Mouse (Mus musculus): Measurements from ENCODE around the gene Hpse2.
A peak's percentile ranks its signal among the peaks of the same experiment; 100 is the strongest.
"Not testable (repeated sequence)": the region's sequence is repeated elsewhere in the genome, so short reads cannot be mapped to it uniquely, and the experiment has no call there.

Hpse2 gene

DNA sequence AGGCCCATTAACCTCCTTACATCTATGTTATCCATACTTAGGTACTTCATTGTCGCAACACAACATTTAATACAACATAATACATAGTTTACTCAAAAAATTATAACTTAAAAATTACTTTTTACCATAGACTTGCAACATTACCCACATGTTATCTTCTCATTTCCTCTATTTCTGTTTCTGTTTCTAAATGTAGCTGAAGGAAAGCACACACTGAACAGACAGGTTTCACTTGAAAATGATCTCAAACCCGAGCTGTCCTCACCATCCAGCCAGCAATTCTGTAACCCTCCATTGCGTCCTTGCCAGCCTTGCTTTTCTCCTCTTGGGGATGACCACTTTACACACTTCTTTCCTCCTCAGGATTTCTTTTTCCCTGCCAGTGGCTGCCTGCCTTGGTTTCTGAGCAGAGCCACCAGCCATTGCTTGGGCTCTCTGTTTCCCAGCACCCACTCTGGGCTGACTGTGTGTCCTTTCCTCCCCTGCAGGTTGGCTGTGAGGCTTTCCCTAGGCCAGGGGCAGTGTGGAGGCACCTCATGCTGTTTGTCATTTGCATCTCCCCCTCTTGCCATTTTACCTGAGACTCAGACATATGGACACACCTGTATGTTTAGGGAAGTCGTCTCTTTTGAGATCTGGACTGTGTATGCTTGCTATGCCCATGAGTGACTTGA lies 548.4 kb downstream of the Hpse2 start:
- no peak for DNase-seq

DNA sequence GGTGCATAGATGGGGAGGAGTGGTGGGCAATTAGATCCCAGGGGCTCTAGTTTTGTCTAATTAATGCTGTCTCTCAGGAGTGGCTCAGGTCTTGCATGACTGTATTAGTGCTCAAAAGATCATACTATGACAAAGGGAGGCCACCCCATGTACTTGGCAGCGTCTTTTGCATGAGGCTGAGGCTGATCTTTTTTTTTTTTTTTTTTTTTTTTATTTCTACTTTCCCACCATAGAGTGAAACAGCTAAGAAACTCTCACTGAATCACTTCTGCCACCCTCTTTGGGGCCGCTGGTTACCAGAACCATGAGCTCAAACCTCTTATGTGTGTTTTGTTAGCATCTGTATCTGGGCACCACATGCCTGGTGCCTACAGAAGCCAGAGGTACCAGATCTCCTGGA lies 549.0 kb downstream of the Hpse2 start:
- DNase-seq = no peak

DNA sequence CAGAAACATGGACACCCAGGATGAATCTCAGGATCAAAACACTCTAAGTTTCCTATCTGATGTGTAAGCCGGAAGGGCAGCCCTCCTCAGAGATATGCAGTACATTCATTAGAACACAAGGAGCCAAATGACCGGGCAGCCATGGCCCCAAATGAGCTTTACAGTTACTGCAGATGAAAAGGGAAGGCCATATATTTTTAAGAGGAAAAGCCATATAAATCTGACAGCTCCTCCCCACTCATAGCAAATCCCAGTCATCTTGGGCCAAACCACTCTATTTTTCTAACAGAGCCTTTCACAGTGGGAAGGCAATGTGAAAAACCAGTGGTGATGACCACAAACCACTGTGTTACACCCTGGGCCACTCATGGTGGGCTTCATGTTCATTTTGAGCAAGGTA lies 549.9 kb downstream of the Hpse2 start:
- peak; percentile 26 to 49 for DNase-seq

DNA sequence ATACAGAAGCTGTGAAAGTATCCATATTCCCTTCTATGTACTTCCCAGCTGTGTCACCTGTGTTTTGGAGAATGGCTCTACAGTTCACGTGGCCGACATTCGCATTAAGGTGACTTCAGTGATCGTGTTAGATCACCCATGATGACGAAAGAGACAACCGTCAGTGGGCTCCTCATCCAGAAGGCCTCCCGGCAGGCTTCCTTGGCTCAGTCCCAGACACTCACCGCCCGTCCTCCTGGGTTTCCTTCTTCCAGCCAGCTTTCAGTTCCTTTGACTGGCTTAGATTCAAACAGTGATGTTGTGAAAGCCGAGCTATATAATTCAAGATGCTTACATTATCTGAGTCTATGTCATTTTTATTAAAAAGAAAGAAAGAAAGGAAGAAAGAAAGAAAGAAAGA lies 550.6 kb downstream of the Hpse2 start:
- no peak for DNase-seq

DNA sequence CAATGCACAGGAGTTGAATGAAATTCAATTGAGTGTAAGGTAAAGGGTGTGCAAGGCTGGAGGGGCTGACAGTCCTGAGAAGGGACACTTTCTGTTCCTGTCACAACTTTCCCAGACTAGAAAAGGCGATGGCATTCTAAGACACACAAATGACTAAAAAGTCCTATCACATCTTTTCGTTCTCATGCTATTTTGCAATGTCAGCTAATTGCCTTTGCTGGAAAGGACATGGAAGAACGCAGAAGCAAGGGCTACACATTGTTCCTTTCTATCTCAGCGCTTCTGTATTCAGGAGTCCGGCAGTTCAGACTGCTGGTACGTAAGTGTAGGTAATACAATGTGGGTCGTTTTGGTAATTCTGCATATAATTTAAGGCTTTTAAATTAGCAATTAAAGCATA lies 555.0 kb downstream of the Hpse2 start:
- no peak for DNase-seq

DNA sequence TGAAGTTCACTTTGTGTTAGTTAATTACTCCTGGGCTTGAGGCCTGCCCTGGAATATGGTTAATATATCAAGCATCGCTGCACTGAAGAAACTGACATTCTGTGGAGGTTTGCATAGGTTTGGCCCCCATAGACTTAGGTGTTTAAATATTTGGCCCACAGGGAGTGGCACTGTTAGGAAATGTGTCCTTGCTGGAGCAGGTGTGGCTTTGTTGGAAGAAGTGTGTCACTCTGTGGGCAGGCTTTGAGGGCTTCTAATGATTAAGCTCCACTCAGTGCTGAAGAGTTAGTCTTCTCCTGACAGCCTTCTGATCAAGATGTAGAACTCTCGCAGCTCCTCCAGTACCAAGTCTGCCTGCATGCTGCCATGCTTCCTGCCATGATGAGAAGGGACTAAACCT lies 555.9 kb downstream of the Hpse2 start:
- DNase-seq = no peak

DNA sequence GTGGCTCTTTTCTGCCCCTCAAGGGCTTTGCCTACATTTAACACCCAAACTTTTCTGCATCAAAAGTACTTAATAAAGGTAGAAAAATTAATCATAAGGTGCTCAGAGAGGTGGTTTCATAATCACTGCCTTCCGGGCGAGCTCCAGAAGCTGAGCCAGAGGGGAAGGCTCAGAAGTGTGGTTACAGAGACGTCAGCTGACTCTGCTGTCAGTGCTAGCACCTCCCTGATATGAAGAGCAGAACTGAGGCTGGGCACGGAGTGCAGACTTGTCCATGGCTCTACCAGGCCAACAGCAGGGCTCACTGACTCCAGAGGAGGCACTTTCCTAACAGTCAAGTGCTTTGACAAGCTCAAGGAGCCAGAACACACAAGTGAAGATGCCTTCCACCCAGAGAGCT lies 559.0 kb downstream of the Hpse2 start:
- no peak for DNase-seq

DNA sequence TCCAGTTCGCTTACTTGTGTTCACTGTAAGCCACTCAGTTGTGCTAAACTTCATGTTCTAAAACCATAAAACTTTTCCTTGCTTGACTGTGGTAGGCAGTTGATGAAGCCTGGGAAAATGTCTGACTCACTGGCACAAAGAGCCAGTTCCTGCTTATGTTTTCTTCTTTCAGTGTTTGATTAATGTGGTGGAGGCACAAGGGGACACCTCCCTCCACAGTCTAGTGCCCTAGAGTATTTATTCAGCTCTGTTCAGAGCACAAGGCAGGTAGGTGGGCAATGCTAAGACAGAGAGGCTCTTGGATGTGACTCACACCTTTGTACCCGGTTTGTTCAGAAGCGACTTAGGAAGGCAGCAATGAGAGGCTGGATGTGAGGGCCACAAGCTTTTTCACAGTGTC lies 560.3 kb downstream of the Hpse2 start:
- DNase-seq = no peak

DNA sequence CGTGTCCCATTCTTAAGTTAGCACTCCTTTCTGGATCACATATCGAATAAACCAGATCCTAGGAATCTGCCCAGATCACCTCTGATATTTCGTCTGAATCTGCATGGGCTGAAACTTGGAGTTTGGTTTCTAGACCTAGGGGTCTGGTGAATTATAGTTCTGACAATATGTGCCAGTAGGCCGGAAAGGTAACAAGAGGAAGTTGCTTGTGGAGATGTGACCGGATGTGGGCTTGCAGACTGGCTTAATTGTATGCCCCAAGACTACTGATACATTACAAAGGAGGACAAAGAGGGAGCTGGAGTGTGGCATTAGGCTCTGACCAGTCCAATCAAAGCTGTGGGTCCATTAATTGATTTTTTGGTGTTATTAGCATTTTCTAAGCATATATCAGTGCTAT lies 568.0 kb downstream of the Hpse2 start:
- no peak for DNase-seq

DNA sequence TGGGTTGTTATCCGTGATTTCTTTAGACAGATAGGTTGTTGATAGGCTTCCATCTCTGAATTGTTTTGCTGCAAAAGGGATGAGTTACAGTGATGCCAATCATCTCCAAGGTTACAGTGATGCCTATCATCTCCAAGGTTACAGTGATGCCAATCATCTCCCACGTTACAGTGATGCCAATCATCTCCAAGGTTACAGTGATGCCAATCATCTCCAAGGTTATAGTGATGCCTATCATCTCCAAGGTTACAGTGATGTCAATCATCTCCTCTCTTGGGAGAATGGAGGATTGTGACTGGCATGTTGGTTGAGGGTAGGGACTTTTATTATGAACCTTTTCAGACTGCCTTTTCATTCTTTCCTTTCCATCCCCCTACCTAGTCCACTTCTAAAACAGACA lies 570.4 kb downstream of the Hpse2 start:
- no peak for DNase-seq

DNA sequence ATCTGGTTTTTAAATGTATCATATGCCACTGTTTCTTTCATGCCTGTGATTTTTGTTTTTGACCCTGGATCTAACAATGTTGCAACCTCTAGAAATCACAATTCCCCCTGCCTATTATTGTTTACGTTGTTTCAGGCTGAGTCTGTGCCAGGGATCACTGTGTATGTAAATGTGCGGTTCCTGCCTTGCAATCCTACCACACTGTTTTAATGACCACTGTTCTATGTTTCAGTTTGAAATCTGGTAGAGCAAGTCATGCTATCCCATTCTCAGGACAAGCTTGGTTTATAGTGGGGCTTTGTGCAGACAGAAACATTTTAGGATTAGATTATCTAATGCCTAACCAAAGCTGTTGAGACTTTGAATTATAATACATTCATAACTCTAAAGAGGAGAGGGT lies 571.9 kb downstream of the Hpse2 start:
- no peak for DNase-seq

DNA sequence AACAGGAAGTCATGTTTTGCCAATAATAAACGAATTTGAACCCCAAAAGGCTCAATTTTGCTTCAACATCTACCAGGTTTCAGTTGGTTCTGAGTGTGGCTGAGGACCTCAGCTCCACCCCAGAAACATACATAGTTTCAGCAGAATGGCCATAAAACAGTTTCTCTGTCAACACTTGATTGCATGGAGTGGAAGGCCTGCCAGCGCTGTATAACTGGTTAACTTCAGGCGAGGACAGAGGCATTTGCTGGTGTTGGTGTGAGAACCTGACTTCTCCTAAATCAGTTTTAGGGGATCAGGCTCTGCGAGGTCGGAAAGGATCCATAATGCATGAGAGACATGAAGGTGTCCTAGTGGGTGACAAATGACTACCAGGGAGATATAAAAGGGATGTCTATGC lies 578.0 kb downstream of the Hpse2 start:
- no peak for DNase-seq

DNA sequence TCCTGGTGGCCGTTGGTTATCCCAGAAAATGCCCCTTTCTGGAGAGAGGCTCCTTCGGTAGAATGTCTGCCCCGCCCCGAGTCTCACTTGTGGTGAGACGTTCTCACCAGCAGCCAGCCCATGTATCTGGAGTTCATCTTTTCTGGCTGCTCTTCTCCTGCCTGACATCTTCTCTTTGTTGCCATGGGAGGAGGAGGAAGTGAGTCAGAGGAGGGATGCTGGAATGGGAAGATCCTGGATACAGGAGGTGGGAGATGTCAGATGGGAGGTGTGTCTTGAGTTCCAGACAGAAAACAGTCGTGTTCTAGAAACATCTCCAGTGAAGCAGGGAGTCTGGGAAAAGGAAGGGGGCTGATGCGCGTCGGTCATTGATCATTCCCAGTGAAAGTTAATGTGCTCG lies 578.7 kb downstream of the Hpse2 start:
- DNase-seq = no peak

DNA sequence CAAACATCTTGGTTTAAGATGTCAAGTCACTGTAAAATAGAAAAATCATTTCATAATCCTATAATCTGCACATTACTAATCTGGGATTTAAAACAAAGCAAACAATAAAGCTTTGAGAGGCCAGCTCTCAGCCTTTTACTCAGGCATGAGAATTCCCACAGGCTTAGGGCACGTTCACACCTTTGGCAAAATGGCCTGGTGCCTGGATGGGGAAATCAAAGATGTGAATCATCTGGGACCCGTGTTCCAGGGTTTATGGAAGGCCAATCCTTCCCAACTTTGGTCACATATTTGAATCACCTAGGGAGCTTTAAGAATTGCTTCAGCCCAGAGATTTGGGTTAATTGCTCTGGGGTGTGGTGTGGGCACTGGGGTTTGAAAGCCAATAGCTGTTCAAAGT lies 590.3 kb downstream of the Hpse2 start:
- DNase-seq = no peak

DNA sequence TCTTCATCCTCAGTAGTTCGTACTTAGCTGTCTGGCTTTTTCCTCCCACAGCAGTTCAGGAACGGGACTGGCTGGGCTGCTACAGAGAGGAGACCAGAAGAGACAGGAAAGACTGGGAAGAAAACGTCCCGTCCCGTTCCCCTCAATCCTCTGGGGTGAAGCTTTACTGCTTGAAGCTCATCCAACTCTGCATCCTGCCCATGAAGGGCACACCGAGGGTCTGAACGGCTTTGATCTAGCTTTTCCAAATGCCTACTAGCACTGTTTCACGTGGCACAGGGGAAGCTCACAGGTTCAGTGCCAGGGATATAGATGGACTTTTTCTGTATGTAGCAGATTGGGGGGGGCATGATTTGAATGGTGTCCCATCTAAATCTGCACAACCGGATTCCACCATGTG lies 592.4 kb downstream of the Hpse2 start:
- peak in 1 of 2 experiments; percentile 27 for DNase-seq

DNA sequence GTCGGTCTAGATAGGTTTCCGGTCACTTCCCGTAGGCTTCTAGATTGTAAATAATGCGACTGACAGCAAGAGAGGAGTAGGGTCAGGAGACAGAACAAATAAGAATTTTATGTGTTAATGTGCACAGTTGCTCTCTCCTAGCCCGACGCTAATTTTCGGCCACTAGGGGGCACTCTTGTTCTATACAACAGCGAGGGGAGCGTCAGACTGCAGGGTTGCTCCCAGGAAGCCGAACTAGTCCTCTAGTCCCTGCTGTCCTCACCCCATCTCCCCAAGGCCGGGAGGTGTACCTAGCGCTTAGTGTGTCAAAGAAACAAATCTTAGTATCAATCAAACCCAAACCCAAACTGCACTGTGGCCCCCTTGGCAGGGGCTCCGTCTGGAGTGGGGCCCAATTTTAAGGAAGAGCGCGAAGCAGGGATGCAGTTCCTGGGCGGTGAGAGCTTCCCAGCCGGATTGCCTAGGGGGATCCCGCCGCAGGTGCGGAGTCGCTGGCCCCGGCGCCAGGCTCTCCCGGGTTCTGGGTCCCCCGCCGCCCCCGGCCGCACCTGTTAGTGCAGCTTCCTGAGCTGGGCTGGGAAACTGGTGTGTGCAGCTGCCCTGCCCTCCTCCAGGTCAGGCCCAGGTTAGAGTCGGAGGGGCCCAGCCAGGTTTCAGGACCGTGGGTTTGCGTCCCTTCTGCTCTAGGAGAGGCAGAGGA lies 593.1 kb downstream of the Hpse2 start:
- DNase-seq = peak; percentile 93 to 94

DNA sequence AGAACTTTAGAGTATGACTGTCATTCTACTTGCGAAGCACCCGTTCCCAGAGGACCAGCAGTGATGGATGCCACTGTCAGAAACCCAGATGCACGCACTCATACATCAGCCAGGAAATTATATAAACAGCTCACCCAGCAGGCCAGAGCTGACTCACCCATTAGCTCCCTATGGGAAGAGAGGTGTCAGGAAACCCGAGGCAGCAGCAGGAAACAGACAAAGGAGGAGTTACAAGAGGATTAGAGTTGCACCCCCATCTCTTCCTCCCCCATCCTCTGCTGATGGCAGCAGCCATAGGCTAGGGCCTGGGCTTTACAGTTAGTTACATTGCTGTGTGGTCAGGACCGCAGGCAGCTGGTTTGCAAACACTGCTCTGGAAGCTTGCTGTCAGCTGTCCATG lies 599.8 kb downstream of the Hpse2 start:
- DNase-seq = peak in 1 of 2 experiments; percentile 38

DNA sequence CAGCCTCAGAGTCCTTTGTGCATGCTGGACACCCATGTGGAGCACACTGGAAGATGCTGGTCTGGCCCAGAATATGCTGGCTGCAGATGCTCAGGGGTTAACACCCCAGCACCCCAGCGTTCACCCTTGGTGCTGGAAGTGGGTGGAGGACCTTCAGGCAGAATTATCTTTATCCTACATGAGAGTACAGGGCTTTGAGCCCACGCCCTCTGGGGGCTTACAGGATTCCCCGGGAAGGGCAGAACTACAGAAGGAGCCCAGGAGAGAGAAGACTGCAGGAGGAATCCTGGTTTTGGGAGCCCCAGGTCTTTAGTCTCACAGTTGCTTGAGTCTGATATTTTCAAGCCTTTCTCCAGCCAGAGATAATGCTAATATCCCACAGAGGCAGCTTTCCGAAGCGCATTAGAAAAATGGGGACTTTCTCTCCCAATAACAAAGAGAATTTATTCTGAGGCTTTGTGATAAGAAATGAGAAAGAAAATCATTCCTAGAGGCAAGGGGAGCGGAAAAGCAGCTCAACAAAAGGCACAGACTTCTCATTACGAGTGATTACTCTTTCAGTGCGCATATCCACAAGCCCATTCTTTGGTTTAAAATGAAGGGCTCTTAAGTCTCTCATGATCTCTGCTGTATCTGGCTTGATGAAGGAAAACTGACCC lies 602.5 kb downstream of the Hpse2 start:
- DNase-seq = no peak

DNA sequence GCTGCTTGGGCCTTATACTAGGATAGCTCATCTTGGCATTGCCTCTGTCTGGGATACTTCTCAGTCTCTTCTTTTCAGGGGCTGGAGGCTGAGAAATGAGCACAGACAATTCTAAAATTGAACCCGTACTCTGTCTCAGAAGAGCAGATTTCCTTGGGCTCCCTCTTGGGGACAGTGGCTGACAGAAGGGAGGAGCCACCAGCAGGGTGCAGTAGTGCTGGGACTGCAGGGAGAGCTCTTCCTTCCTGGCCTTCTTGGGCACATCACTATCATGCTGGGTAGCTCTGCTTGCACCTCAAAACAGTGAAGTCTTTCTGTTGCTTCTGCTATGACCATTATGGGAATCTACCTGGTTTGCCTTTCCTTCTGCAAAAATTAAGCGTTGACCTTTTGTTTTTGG lies 603.0 kb downstream of the Hpse2 start:
- no peak for DNase-seq

DNA sequence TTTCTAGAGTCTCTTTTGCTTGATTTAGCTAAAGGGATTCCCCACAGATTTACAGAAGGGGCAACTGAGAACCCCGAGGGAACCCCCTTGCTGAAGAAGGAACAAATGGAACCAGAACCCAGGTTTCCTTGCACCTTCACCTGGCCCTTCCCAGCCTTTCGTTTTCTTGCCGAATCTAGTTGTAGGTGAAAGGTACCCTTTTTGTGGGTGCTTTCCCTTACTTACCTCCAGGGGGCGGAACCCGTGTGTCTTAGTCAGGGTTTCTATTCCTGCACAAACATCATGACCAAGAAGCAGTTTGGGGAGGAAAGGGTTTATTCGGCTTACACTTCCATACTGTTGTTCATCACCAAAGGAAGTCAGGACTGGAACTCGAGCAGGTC lies 608.0 kb downstream of the Hpse2 start:
- DNase-seq = not testable (repeated sequence)

DNA sequence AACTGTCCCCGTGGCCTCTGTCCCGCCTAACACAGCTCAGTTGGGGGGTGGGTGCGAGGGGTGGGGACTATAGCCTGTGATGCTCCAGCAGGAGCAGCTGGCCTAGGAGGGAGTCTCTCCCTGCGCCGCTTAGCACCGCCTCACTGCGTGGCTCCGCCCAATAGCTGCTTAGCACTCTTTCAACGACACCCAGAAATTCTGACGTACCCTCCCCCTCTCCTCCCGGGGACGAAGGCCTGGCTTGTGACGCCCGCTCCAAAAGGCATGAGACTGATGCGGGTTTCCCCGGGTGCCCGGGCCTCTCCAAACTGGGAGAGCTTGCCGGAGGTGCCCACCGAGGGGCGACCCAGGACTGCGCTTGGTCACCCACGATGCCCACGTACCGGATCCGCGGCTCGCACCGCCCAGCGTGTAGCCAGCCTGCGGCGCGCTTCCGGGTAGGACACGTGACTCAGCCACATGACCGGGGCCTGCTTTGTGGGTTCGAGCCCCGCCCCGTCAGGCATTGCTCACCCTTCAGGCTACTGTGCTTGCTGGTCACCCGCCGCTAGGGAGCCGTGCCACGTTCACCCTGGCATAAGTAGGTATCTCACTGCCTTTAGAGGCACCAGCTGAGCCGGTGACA lies 608.5 kb downstream of the Hpse2 start, which contains the start of gene Hps1:
Gene Hps1, minus strand, starts transcription at position 448 of the 625 bp plus-strand sequence.
- DNase-seq = peak; percentile 88 to 94

DNA sequence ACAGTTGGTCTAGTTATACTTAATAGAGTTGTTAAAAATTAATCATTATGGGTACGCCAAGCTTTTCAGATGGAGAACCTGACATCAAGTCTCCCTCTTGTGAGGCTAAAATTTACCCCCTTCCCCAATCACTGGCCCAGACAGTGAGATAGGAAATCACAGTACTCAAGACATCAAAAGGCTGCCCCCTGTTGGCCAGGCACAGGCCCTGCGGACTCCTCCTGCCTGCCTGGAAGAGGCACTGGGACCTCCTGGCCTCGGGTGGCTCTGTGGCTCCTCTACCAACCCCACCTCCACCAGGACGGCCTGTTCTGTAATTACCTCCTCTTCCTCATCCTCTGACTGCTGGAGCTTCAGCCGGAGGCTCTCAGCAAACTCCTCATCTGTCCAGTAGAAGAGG lies 610.4 kb downstream of the Hpse2 start:
- DNase-seq = peak; percentile 60 to 65

DNA sequence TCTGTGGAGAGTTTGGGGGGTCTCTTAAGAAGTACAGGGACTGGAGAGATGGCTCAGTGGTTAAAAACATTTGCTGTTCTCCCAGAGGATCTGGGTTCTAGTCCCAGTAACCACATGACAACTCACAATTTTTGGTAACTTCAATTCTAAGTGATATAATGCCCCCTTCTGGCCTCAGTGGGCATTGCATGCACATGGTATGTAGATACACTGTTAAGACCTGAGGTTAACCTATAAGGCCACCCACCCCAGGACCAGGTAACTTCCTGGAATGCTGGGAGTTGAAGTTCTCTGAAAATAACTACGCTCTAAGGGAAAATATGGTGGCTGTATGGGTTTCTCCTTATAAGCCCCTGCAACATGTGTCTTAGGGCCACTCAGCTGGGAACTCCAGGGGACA lies 611.3 kb downstream of the Hpse2 start:
- peak; percentile 42 to 61 for DNase-seq
